Comparison of ENCODE assay signal across 8 mouse cellular contexts in genomic region chr6:66535028-66535862, GRCm38 (mm10). TPM values are rescaled to one million over a fixed set of nuclear protein-coding genes. Genes with fewer than 3 reads are reported as not detected.
DNase-seq lines count a peak whose midpoint lies in the region; ATAC-seq lines count a peak whose summit lies in the region.

Gene Mad2l1 (plus strand): TSS chr6:66535390.

- peak; percentile 96 to 97 for ATAC-seq in hematopoietic stem cell, adult 5-6 weeks (replicated peaks in 1 of 2; ENCODE audit: insufficient read depth in 1 of 2, low FRiP score in 2 of 2, low TSS enrichment in 1 of 2, low read depth in 1 of 2, poor library complexity in 2 of 2, severe bottlenecking in 2 of 2)
- ATAC-seq in lung, embryonic 16.5 days (ENCODE audit: low read depth), result peak; percentile 99

- peak within 1 kb of the TSS; percentile 82 for H3K27ac ChIP-seq in lung, embryonic 16.5 days (ENCODE audit: low read length)

- H3K36me3 ChIP-seq in lung, embryonic 16.5 days (ENCODE audit: control insufficient read depth, insufficient read depth, low read length), result peaks cover 5% of the 10 kb centered on the region

- H3K9ac ChIP-seq in lung, embryonic 16.5 days (ENCODE audit: low read length), result peak within 1 kb of the TSS; percentile 82

- H3K4me3 ChIP-seq in lung, embryonic 16.5 days (ENCODE audit: low read length), result peak within 1 kb of the TSS; percentile 83

- no peaks in the 10 kb centered on the region for H3K27me3 ChIP-seq in lung, embryonic 16.5 days (ENCODE audit: control insufficient read depth, insufficient read depth, low read depth, low read length)

- under 1% methylated on average over 57 of the region's 57 CpGs for WGBS in lung, embryonic 16.5 days

- no peaks in the 10 kb centered on the region for H3K9me3 ChIP-seq in lung, embryonic 16.5 days (ENCODE audit: control insufficient read depth, low read length)

- peak within 1 kb of the TSS; percentile 56 for H3K4me2 ChIP-seq in lung, embryonic 16.5 days (ENCODE audit: low read depth, low read length)

- H3K4me1 ChIP-seq in lung, embryonic 16.5 days (replicated peaks; ENCODE audit: control insufficient read depth, insufficient read depth, low read length), result peaks cover 23% of the 10 kb centered on the region

- DNase-seq in MEL-GATA-1-ER (ENCODE audit: extremely low read depth, low read depth), result peak; percentile 98
- peak; percentile 95 for DNase-seq in cerebellum, adult 8-10 months
- DNase-seq in forelimb bud, embryonic 11.5 days (ENCODE audit: low read depth, low spot score), result peak; percentile 99
- peak; percentile 89 for DNase-seq in layer of hippocampus, adult 9-10 months (ENCODE audit: low spot score)
- peak; percentile 82 for DNase-seq in ovary, postnatal 10 days (ENCODE audit: low spot score)
- peak; percentile 96 for DNase-seq in thymus, postnatal 10 days (ENCODE audit: low spot score in 2 of 2)

RNA-seq across cellular contexts. Expression of gene Mad2l1, which starts in this region (rescaled TPM):
- 87.2 and 91.4 TPM in 2 replicates for total RNA-seq in hematopoietic stem cell, adult 5-6 weeks (2017)
- polyA plus RNA-seq in lung, embryonic 16.5 days (2015; fragmentation: Nextera tagmentation; extraction: Ambion mirVana), result 114 and 125 TPM in 2 replicates

Comparison
In these comparisons a context has a peak if more than half of its experiments do, and no peak if none do; other contexts are left out.
1. Peak in every context shown above with its lines: DNase-seq, ATAC-seq, H3K4me3 ChIP-seq and H3K27ac ChIP-seq.